Mouse (Mus musculus) ES-E14 (cell line): Measurements from ENCODE around the gene Clasp1.

Experiments used
- MAFK ChIP-seq: IDR thresholded peaks from 2 replicates; pipeline ENCODE4 v1.6.1; 2014; ENCODE audit warnings: mild to moderate bottlenecking, low read depth, low read length, inconsistent platforms; ENCODE audit not compliant: insufficient read depth
- ZC3H11A ChIP-seq: IDR thresholded peaks from 2 replicates; pipeline ENCODE4 v1.6.1; 2012; ENCODE audit warnings: low read depth, mild to moderate bottlenecking, inconsistent platforms, low read length, borderline replicate concordance

GRCm38 (mm10) chr1:118501691-118502090, 112.8 kb downstream of the Clasp1 start:
- TF ChIP-seq MAFK (no peak), ZC3H11A (no peak)
